Mouse (Mus musculus) heart, embryonic 16.5 days (tissue): ENCODE results near the gene Bmper. TPM values are rescaled to one million over a fixed set of nuclear protein-coding genes. Genes with fewer than 3 reads are reported as not detected.

Experiments
- ATAC-seq: fragments of 200-750 bp; cut with Nextera tagmentation; replicated peaks from 2 replicates; pipeline ENCODE4 v1.8.0; 2017; ENCODE audit warnings: moderate number of reproducible peaks; ENCODE audit not compliant: insufficient read depth, low FRiP score; ENCODE audit errors: extremely low read depth
- H3K27ac ChIP-seq: fragments of 300-500 bp; sonication (generic); 2 replicates; pipeline ENCODE4 v1.5.1; 2014; ENCODE audit warnings: mild to moderate bottlenecking, low read length, control low read depth, moderate library complexity
- H3K27me3 ChIP-seq: fragments of 300-500 bp; sonication (generic); 2 replicates; pipeline ENCODE4 v1.6.1; 2014; ENCODE audit warnings: low read length, mixed read lengths; ENCODE audit not compliant: control insufficient read depth, insufficient read depth
- H3K36me3 ChIP-seq: fragments of 300-500 bp; sonication (generic); 2 replicates; pipeline ENCODE4 v1.6.1; 2014; ENCODE audit not compliant: control insufficient read depth, insufficient read depth
- H3K4me1 ChIP-seq: fragments of 300-500 bp; sonication (generic); 2 replicates; pipeline ENCODE4 v1.6.1; 2014; ENCODE audit warnings: low read length, mixed read lengths; ENCODE audit not compliant: control insufficient read depth, insufficient read depth
- H3K4me2 ChIP-seq: fragments of 300-500 bp; sonication (generic); 2 replicates; pipeline ENCODE4 v1.6.1; 2014; ENCODE audit warnings: low read depth, mild to moderate bottlenecking, control low read depth, low read length
- H3K4me3 ChIP-seq: fragments of 300-500 bp; sonication (generic); 2 replicates; pipeline ENCODE4 v1.5.1; 2014; ENCODE audit warnings: mild to moderate bottlenecking, control low read depth, low read length
- H3K9ac ChIP-seq: fragments of 300-500 bp; sonication (generic); 2 replicates; pipeline ENCODE4 v1.6.1; 2014; ENCODE audit warnings: low read length, control low read depth
- H3K9me3 ChIP-seq: fragments of 300-500 bp; sonication (generic); replicated peaks from 2 replicates; pipeline ENCODE4 v1.6.1; 2016; ENCODE audit warnings: low read length; ENCODE audit not compliant: control insufficient read depth
- WGBS: fragments of 180-500 bp; shearing (Covaris S2); extraction: QIAGEN DNeasy Blood & Tissue Kit; methylation state at CpG from one replicate; pipeline ENCODE4 v1.1.7; 2014; 5-methylcytosine and 5-hydroxymethylcytosine counted together
- polyA plus RNA-seq: library from polyadenylated mRNA; unstranded; fragments of >200 nt; fragmentation: Nextera tagmentation; extraction: Ambion mirVana; gene quantifications from 2 replicates; pipeline ENCODE4 v1.2.1, GENCODE M21; 2015

Gene Bmper
- polyA plus RNA-seq, 1 experiment from 2014 or later: 6.0 TPM

- whole genome bisulfite sequencing: 82% methylated on average over 3 of the region's 3 CpGs
- Histone ChIP-seq H3K36me3 (no peaks in the 10 kb centered on the region), H3K27me3 (no peaks in the 10 kb centered on the region), H3K4me1 (peaks cover 9% of the 10 kb centered on the region; the same call in 1 of the 2 replicates), H3K4me2 (no peak overlapping the region), H3K4me3 (no peak overlapping the region), H3K9ac (no peak overlapping the region), H3K9me3 (no peaks in the 10 kb centered on the region), H3K27ac (no peak overlapping the region; the same call in 1 of the 2 replicates)
- no peak for ATAC-seq
Observed at GRCm38 (mm10) chr9:23407935-23408781, 185.3 kb downstream of the Bmper start.

- ATAC-seq: peak; percentile 87
- 40% methylated on average over 2 of the region's 2 CpGs for WGBS
- Histone ChIP-seq H3K27me3 (no peaks in the 10 kb centered on the region), H3K4me1 (peaks cover 9% of the 10 kb centered on the region; the same call in 1 of the 2 replicates), H3K9ac (peak overlapping the region; percentile 34; the same call in 1 of the 2 replicates), H3K36me3 (no peaks in the 10 kb centered on the region), H3K4me3 (no peak overlapping the region), H3K27ac (peak overlapping the region; percentile 82), H3K4me2 (no peak overlapping the region), H3K9me3 (no peaks in the 10 kb centered on the region)
Observed at GRCm38 (mm10) chr9:23410567-23410966, 187.7 kb downstream of the Bmper start.

GRCm38 (mm10) chr9:23412956-23413355, 190.1 kb downstream of the Bmper start:
- H3K36me3 ChIP-seq: no peaks in the 10 kb centered on the region
- H3K27me3 ChIP-seq: no peaks in the 10 kb centered on the region
- peaks cover 4% of the 10 kb centered on the region; the same call in 1 of the 2 replicates for H3K9me3 ChIP-seq
- 0 out of 2 replicates have a peak, but pooled peaks have one; percentile 35 for ATAC-seq
- H3K4me2 ChIP-seq: no peak overlapping the region
- 0 out of 2 replicates have a peak overlapping the region, but pooled peaks have one; percentile 0 for H3K27ac ChIP-seq
- H3K4me3 ChIP-seq: no peak overlapping the region
- 30% methylated on average over 2 of the region's 2 CpGs for WGBS
- H3K4me1 ChIP-seq: peaks cover 7% of the 10 kb centered on the region; the same call in 1 of the 2 replicates
- H3K9ac ChIP-seq: no peak overlapping the region

GRCm38 (mm10) chr9:23419107-23419506, 196.2 kb downstream of the Bmper start:
- Histone ChIP-seq H3K36me3 (no peaks in the 10 kb centered on the region), H3K4me3 (no peak overlapping the region), H3K9me3 (peaks cover 4% of the 10 kb centered on the region; the same call in 1 of the 2 replicates), H3K9ac (no peak overlapping the region), H3K4me1 (no peaks in the 10 kb centered on the region), H3K27ac (no peak overlapping the region), H3K27me3 (no peaks in the 10 kb centered on the region), H3K4me2 (no peak overlapping the region)
- 87% methylated on average over 2 of the region's 2 CpGs for WGBS
- no peak for ATAC-seq

GRCm38 (mm10) chr9:23423748-23424147, 200.9 kb downstream of the Bmper start:
- H3K27me3 ChIP-seq: no peaks in the 10 kb centered on the region
- no peaks in the 10 kb centered on the region for H3K4me1 ChIP-seq
- WGBS: 72% methylated on average over 1 of the region's 1 CpGs
- no peak overlapping the region for H3K9ac ChIP-seq
- no peaks in the 10 kb centered on the region for H3K9me3 ChIP-seq
- no peak overlapping the region for H3K27ac ChIP-seq
- ATAC-seq: no peak
- H3K4me3 ChIP-seq: no peak overlapping the region
- no peak overlapping the region for H3K4me2 ChIP-seq
- H3K36me3 ChIP-seq: no peaks in the 10 kb centered on the region

- Histone ChIP-seq H3K9me3 (no peaks in the 10 kb centered on the region), H3K27me3 (no peaks in the 10 kb centered on the region), H3K4me1 (peaks cover 5% of the 10 kb centered on the region; the same call in 1 of the 2 replicates), H3K4me2 (no peak overlapping the region), H3K9ac (no peak overlapping the region), H3K36me3 (no peaks in the 10 kb centered on the region), H3K27ac (no peak overlapping the region), H3K4me3 (no peak overlapping the region)
- no peak for ATAC-seq
- WGBS: 57% methylated on average over 2 of the region's 2 CpGs
Observed at GRCm38 (mm10) chr9:23432631-23433030, 209.8 kb downstream of the Bmper start.

GRCm38 (mm10) chr9:23433238-23433637, 210.4 kb downstream of the Bmper start:
- no peaks in the 10 kb centered on the region for H3K36me3 ChIP-seq
- H3K4me1 ChIP-seq: peaks cover 5% of the 10 kb centered on the region; the same call in 1 of the 2 replicates
- ATAC-seq: no peak
- no peak overlapping the region for H3K4me2 ChIP-seq
- H3K27me3 ChIP-seq: no peaks in the 10 kb centered on the region
- no peaks in the 10 kb centered on the region for H3K9me3 ChIP-seq
- no peak overlapping the region for H3K27ac ChIP-seq
- no peak overlapping the region for H3K4me3 ChIP-seq
- 63% methylated on average over 3 of the region's 3 CpGs for WGBS
- no peak overlapping the region for H3K9ac ChIP-seq

- H3K9ac ChIP-seq: no peak overlapping the region
- no peak overlapping the region for H3K27ac ChIP-seq
- peaks cover 5% of the 10 kb centered on the region; the same call in 1 of the 2 replicates for H3K4me1 ChIP-seq
- no peaks in the 10 kb centered on the region for H3K36me3 ChIP-seq
- H3K4me2 ChIP-seq: no peak overlapping the region
- no peaks in the 10 kb centered on the region for H3K27me3 ChIP-seq
- no peaks in the 10 kb centered on the region for H3K9me3 ChIP-seq
- WGBS: 79% methylated on average over 6 of the region's 6 CpGs
- no peak overlapping the region for H3K4me3 ChIP-seq
- no peak for ATAC-seq
Observed at GRCm38 (mm10) chr9:23436751-23437150, 213.9 kb downstream of the Bmper start.

- Histone ChIP-seq H3K4me2 (no peak overlapping the region), H3K9me3 (no peaks in the 10 kb centered on the region), H3K4me1 (peaks cover 11% of the 10 kb centered on the region), H3K9ac (no peak overlapping the region), H3K36me3 (no peaks in the 10 kb centered on the region), H3K27ac (no peak overlapping the region), H3K27me3 (no peaks in the 10 kb centered on the region), H3K4me3 (no peak overlapping the region)
- 87% methylated on average over 9 of the region's 9 CpGs for WGBS
- no peak for ATAC-seq
Observed at GRCm38 (mm10) chr9:23438662-23439061, 215.8 kb downstream of the Bmper start.
